Mouse (Mus musculus) thymus, adult 2 months (tissue): Measurements from ENCODE around the gene Mfsd9. TPM values are rescaled to one million over a fixed set of nuclear protein-coding genes. Genes with fewer than 3 reads are reported as not detected.
"Not testable (repeated sequence)": the region's sequence is repeated elsewhere in the genome, so short reads cannot be mapped to it uniquely, and the experiment has no call there.

Experiments
- DNase-seq: peaks from one replicate; pipeline ENCODE4 v3.0.0; 2021
- H3K27ac ChIP-seq: fragments of 200-500 bp; 2 replicates; pipeline ENCODE4 v1.5.1; 2012; ENCODE audit warnings: low read length, control low read depth; ENCODE audit not compliant: control insufficient read depth, insufficient read depth
- H3K27me3 ChIP-seq: fragments of 200-500 bp; 2 replicates; pipeline ENCODE4 v1.6.1; 2012; ENCODE audit warnings: mild to moderate bottlenecking, low read length, moderate library complexity, mixed read lengths; ENCODE audit not compliant: control insufficient read depth, insufficient read depth
- H3K36me3 ChIP-seq: fragments of 200-500 bp; 2 replicates; pipeline ENCODE4 v1.6.1; 2012; ENCODE audit warnings: mild to moderate bottlenecking, low read length, moderate library complexity; ENCODE audit not compliant: control insufficient read depth, insufficient read depth
- H3K4me1 ChIP-seq: fragments of 200-500 bp; replicated peaks from 2 replicates; pipeline ENCODE4 v1.6.1; 2012; ENCODE audit warnings: low read length; ENCODE audit not compliant: control insufficient read depth, insufficient read depth
- H3K4me3 ChIP-seq: fragments of 200-500 bp; 2 replicates; pipeline ENCODE4 v1.5.1; 2012; ENCODE audit warnings: mild to moderate bottlenecking, low read length, control low read depth, moderate library complexity; ENCODE audit not compliant: control insufficient read depth, insufficient read depth
- CTCF ChIP-seq: fragments of 200-500 bp; IDR thresholded peaks from 2 replicates; pipeline ENCODE4 v1.5.1; 2012; ENCODE audit warnings: mild to moderate bottlenecking, control low read depth, low read length, moderate library complexity, borderline replicate concordance; ENCODE audit not compliant: control insufficient read depth, poor library complexity, insufficient read depth; ENCODE audit errors: extremely low read depth
- POLR2A ChIP-seq: fragments of 200-500 bp; IDR thresholded peaks from 2 replicates; pipeline ENCODE4 v1.6.1; 2012; ENCODE audit warnings: mild to moderate bottlenecking, low read length, control low read depth, moderate library complexity; ENCODE audit not compliant: control insufficient read depth, poor library complexity, insufficient read depth; ENCODE audit errors: extremely low read depth
- WGBS: fragments of 180-500 bp; shearing (Covaris S2); methylation state at CpG from one replicate; pipeline ENCODE4 v1.1.7; 2018; 5-methylcytosine and 5-hydroxymethylcytosine counted together
- polyA plus RNA-seq: library from polyadenylated mRNA; depleted of rRNA; stranded (reverse); fragments of >200 nt; gene quantifications from 2 replicates; pipeline ENCODE4 v1.2.3, GENCODE M21; 2012

Mfsd9 gene
- polyA plus RNA-seq, 1 experiment, result 1.5 TPM

GRCm38 (mm10) chr1:40759751-40760445 lies 30.6 kb downstream of the Mfsd9 start:
- no peak for TF ChIP-seq CTCF
- Histone ChIP-seq H3K27ac (no peak overlapping the region), H3K36me3 (no peaks in the 10 kb centered on the region), H3K4me1 (no peaks in the 10 kb centered on the region), H3K4me3 (no peak overlapping the region), H3K27me3 (no peaks in the 10 kb centered on the region)
- 93% methylated on average over 6 of the region's 6 CpGs for WGBS
- DNase-seq, result no peak

GRCm38 (mm10) chr1:40746089-40746488 lies 44.4 kb downstream of the Mfsd9 start:
- H3K4me3 ChIP-seq, result no peak overlapping the region
- no peak for TF ChIP-seq CTCF
- no peak for TF ChIP-seq POLR2A
- DNase-seq, result no peak
- H3K27ac ChIP-seq, result no peak overlapping the region
- no peaks in the 10 kb centered on the region for H3K27me3 ChIP-seq
- H3K4me1 ChIP-seq, result no peaks in the 10 kb centered on the region
- H3K36me3 ChIP-seq, result no peaks in the 10 kb centered on the region
- 84% methylated on average over 5 of the region's 5 CpGs for WGBS

GRCm38 (mm10) chr1:40740739-40741138 lies 49.7 kb downstream of the Mfsd9 start:
- WGBS, result 88% methylated on average over 2 of the region's 2 CpGs
- H3K27me3 ChIP-seq, result no peaks in the 10 kb centered on the region
- H3K36me3 ChIP-seq, result no peaks in the 10 kb centered on the region
- H3K4me1 ChIP-seq, result no peaks in the 10 kb centered on the region
- H3K4me3 ChIP-seq, result no peak overlapping the region
- no peak for DNase-seq
- no peak overlapping the region for H3K27ac ChIP-seq
- TF ChIP-seq POLR2A, result no peak

- not testable (repeated sequence) for H3K36me3 ChIP-seq, H3K4me3 ChIP-seq, H3K27ac ChIP-seq, DNase-seq, H3K27me3 ChIP-seq, H3K4me1 ChIP-seq
- 96% methylated on average over 9 of the region's 9 CpGs for WGBS
These were observed 52.2 kb downstream of the Mfsd9 start for GRCm38 (mm10) chr1:40738246-40738645.

GRCm38 (mm10) chr1:40737671-40738070 lies 52.8 kb downstream of the Mfsd9 start:
- 38% methylated on average over 8 of the region's 8 CpGs for WGBS
- no peak for TF ChIP-seq POLR2A
- TF ChIP-seq CTCF, result no peak
- no peak overlapping the region for H3K27ac ChIP-seq
- H3K27me3 ChIP-seq, result no peaks in the 10 kb centered on the region
- no peaks in the 10 kb centered on the region for H3K4me1 ChIP-seq
- no peak overlapping the region for H3K4me3 ChIP-seq
- DNase-seq, result peak; percentile 35
- no peaks in the 10 kb centered on the region for H3K36me3 ChIP-seq

- TF ChIP-seq CTCF (no peak), POLR2A (no peak)
- H3K27ac ChIP-seq, result no peak overlapping the region
- H3K4me3 ChIP-seq, result no peak overlapping the region
- 100% methylated on average over 1 of the region's 1 CpGs for WGBS
- DNase-seq, result no peak
- H3K27me3 ChIP-seq, result no peaks in the 10 kb centered on the region
- no peaks in the 10 kb centered on the region for H3K36me3 ChIP-seq
- H3K4me1 ChIP-seq, result no peaks in the 10 kb centered on the region
These were observed 61.9 kb downstream of the Mfsd9 start for GRCm38 (mm10) chr1:40728636-40729035.

- TF ChIP-seq POLR2A (no peak), CTCF (no peak)
- DNase-seq, result no peak
- 89% methylated on average over 7 of the region's 7 CpGs for WGBS
- H3K27me3 ChIP-seq, result no peaks in the 10 kb centered on the region
- H3K27ac ChIP-seq, result no peak overlapping the region
- no peak overlapping the region for H3K4me3 ChIP-seq
- no peaks in the 10 kb centered on the region for H3K36me3 ChIP-seq
- H3K4me1 ChIP-seq, result no peaks in the 10 kb centered on the region
These were observed 63.1 kb downstream of the Mfsd9 start for GRCm38 (mm10) chr1:40727404-40727803.
